Mouse (Mus musculus) thymus, adult 2 months (tissue): ENCODE results near the gene Ppia. TPM values are rescaled to one million over a fixed set of nuclear protein-coding genes. Genes with fewer than 3 reads are reported as not detected.
"Not testable (repeated sequence)": the region's sequence is repeated elsewhere in the genome, so short reads cannot be mapped to it uniquely, and the experiment has no call there.

Source experiments
- DNase-seq: peaks from one replicate; pipeline ENCODE4 v3.0.0; 2021
- H3K27ac ChIP-seq: fragments of 200-500 bp; 2 replicates; pipeline ENCODE4 v1.5.1; 2012; ENCODE audit warnings: low read length, control low read depth; ENCODE audit not compliant: control insufficient read depth, insufficient read depth
- H3K27me3 ChIP-seq: fragments of 200-500 bp; 2 replicates; pipeline ENCODE4 v1.6.1; 2012; ENCODE audit warnings: mild to moderate bottlenecking, low read length, moderate library complexity, mixed read lengths; ENCODE audit not compliant: control insufficient read depth, insufficient read depth
- H3K36me3 ChIP-seq: fragments of 200-500 bp; 2 replicates; pipeline ENCODE4 v1.6.1; 2012; ENCODE audit warnings: mild to moderate bottlenecking, low read length, moderate library complexity; ENCODE audit not compliant: control insufficient read depth, insufficient read depth
- H3K4me1 ChIP-seq: fragments of 200-500 bp; replicated peaks from 2 replicates; pipeline ENCODE4 v1.6.1; 2012; ENCODE audit warnings: low read length; ENCODE audit not compliant: control insufficient read depth, insufficient read depth
- H3K4me3 ChIP-seq: fragments of 200-500 bp; 2 replicates; pipeline ENCODE4 v1.5.1; 2012; ENCODE audit warnings: mild to moderate bottlenecking, low read length, control low read depth, moderate library complexity; ENCODE audit not compliant: control insufficient read depth, insufficient read depth
- CTCF ChIP-seq: fragments of 200-500 bp; IDR thresholded peaks from 2 replicates; pipeline ENCODE4 v1.5.1; 2012; ENCODE audit warnings: mild to moderate bottlenecking, control low read depth, low read length, moderate library complexity, borderline replicate concordance; ENCODE audit not compliant: control insufficient read depth, poor library complexity, insufficient read depth; ENCODE audit errors: extremely low read depth
- POLR2A ChIP-seq: fragments of 200-500 bp; IDR thresholded peaks from 2 replicates; pipeline ENCODE4 v1.6.1; 2012; ENCODE audit warnings: mild to moderate bottlenecking, low read length, control low read depth, moderate library complexity; ENCODE audit not compliant: control insufficient read depth, poor library complexity, insufficient read depth; ENCODE audit errors: extremely low read depth
- WGBS: fragments of 180-500 bp; shearing (Covaris S2); methylation state at CpG from one replicate; pipeline ENCODE4 v1.1.7; 2018; 5-methylcytosine and 5-hydroxymethylcytosine counted together
- polyA plus RNA-seq: library from polyadenylated mRNA; depleted of rRNA; stranded (reverse); fragments of >200 nt; gene quantifications from 2 replicates; pipeline ENCODE4 v1.2.3, GENCODE M21; 2012

Gene Ppia
- polyA plus RNA-seq, 1 experiment = 1,486 TPM

DNA sequence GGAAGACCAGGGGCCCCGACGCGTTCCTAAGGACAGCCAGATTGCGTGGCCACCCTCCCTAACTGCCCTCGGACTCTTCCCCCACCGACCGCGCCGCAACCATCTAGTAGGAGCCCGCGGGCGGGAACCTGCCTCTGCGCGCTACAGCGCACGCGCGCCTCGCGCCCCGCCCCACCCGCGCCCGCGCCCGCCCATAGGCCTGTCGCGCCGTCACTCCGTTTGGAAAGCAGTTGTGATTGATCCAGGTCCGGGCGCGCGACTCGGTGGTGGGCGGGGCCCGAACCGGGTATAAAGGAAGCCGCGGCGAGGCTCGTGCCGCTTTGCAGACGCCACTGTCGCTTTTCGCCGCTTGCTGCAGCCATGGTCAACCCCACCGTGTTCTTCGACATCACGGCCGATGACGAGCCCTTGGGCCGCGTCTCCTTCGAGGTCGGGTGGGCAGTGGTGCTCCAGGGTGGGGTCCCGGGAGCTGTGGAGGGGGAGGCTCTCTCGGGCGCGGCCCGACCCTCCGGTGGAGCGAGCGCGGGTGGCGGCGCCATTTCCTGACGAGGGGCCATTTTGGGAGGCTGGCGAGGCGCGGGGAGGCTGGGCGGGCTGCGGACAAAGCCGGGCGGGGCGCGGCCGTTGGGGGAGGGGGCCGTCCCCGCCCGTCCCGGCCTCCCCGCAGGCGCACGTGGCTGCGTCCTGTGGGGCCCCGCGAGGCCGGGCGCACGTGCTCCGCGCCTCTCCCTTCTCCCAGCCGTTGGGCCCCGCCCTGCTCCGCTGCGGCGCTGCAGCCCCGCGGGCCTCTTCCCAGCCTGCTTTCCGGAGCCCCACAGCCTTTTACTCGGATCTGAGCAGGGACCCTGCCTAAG is 535 bp downstream of the Ppia start:
- no peaks in the 10 kb centered on the region for H3K27me3 ChIP-seq
- under 1% methylated on average over 100 of the region's 102 CpGs for WGBS
- peaks cover 25% of the 10 kb centered on the region for H3K36me3 ChIP-seq
- H3K27ac ChIP-seq = peak overlapping the region; percentile 86
- H3K4me3 ChIP-seq = peak overlapping the region; percentile 89
- DNase-seq = peak; percentile 99
- TF ChIP-seq CTCF (no peak), POLR2A (peak; percentile 98)
- H3K4me1 ChIP-seq = peaks cover 12% of the 10 kb centered on the region

DNA sequence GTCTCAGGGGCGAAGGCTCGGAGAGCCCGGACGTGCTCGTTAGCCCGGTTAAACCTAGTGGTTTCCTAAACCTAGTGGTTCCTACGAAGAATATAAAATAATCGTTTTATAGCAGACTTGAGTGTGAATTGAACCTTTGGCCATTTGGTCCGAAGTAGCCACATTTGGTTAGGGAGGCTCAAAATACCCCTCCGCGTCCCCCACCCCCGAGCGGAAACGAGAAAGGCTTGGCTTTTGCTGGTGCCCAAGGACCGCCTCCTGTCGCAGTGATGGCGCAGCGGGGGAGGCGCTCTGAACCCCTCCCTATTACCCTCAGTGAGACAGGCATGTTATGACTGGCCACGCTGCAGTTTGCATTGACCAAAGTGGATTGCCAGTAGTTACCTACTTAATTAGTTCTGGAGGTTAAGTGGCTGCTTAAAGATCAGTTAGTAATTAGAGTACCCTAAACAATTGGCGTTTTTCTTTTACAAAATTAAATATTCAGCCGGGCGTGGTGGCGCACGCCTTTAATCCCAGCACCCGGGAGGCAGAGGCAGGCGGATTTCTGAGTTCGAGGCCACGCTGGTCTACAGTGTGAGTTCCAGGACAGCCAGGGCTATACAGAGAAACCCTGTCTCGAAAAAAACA is 1.3 kb downstream of the Ppia start:
- Histone ChIP-seq H3K27me3 (no peaks in the 10 kb centered on the region), H3K4me3 (peak overlapping the region; percentile 89), H3K4me1 (peaks cover 5% of the 10 kb centered on the region), H3K27ac (peak overlapping the region; percentile 86), H3K36me3 (peaks cover 29% of the 10 kb centered on the region)
- DNase-seq = peak; percentile 82
- WGBS = under 1% methylated on average over 30 of the region's 30 CpGs
- TF ChIP-seq CTCF (no peak), POLR2A (0 out of 2 replicates have a peak, but pooled peaks have one; percentile 45)

DNA sequence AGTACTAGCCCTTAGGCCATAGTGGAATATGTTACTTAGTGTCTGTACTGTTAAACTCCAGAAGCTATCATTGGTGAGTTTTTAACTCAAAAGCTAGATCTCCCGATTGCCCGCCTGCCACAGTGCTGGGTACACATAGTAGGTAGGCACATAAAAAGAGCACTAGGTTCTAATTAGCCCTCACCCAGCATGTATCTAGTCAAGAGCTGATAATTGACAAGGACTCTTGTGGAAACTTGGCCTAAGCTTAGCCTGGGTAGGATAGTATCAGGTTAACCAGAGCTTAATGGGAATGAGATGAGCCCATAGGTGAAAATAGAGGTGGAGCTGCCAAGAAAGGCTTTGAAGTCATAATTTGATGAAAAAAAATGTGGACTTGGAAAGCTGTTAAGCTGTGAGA is 1.8 kb downstream of the Ppia start:
- no peaks in the 10 kb centered on the region for H3K27me3 ChIP-seq
- TF ChIP-seq POLR2A (no peak), CTCF (no peak)
- DNase-seq = no peak
- WGBS = 13% methylated on average over 2 of the region's 2 CpGs
- H3K4me1 ChIP-seq = peaks cover 4% of the 10 kb centered on the region
- no peak overlapping the region for H3K27ac ChIP-seq
- H3K4me3 ChIP-seq = no peak overlapping the region
- peaks cover 29% of the 10 kb centered on the region for H3K36me3 ChIP-seq

DNA sequence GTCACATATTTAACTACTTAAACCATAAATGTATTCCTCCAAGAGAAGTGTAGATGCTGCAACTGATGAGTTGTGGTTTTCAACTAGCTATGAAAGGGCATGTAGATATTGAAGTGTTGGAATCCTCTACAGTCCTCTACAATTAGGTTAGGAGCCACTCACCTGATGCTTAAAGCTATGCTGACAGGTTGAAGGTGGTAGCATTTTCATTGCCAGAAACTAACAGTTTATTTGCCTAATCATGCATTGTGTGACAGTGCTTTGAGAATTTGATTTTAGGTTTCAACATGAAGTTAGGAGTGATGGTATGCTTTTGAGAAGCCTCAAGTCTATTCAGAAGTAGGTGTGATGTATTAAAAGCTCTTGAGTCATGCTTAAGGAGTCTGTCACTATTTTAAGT is 2.2 kb downstream of the Ppia start:
- TF ChIP-seq CTCF (no peak), POLR2A (no peak)
- no peak overlapping the region for H3K4me3 ChIP-seq

DNA sequence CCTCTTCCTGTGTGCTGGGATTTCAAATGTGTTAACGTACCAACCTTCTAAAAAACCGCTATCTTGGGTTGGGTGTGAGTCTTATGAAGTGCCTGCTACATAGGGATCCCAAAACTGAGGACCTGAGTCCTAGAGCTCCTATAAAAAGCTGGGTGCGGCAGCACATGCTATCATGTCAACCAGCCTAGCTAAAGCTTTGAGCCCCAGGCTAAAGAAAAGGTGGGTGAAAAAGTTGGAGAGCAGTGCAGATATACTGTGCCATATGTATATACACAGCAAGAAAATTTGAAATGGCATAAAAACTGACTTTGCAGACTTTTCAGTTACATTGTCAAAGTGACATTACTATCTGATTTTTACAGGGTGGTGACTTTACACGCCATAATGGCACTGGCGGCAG is 3.5 kb downstream of the Ppia start:
- Histone ChIP-seq H3K36me3 (peaks cover 38% of the 10 kb centered on the region), H3K27ac (no peak overlapping the region), H3K4me1 (peaks cover 4% of the 10 kb centered on the region), H3K27me3 (no peaks in the 10 kb centered on the region), H3K4me3 (no peak overlapping the region)
- DNase-seq = no peak
- 89% methylated on average over 5 of the region's 5 CpGs for WGBS
- TF ChIP-seq POLR2A = no peak
- TF ChIP-seq CTCF = no peak

More for the DNA sequence above, 2.2 kb downstream of the Ppia start:
- H3K4me1 ChIP-seq = peaks cover 4% of the 10 kb centered on the region
- H3K36me3 ChIP-seq = peaks cover 29% of the 10 kb centered on the region
- no peak for DNase-seq
- no peaks in the 10 kb centered on the region for H3K27me3 ChIP-seq
- no peak overlapping the region for H3K27ac ChIP-seq

DNA sequence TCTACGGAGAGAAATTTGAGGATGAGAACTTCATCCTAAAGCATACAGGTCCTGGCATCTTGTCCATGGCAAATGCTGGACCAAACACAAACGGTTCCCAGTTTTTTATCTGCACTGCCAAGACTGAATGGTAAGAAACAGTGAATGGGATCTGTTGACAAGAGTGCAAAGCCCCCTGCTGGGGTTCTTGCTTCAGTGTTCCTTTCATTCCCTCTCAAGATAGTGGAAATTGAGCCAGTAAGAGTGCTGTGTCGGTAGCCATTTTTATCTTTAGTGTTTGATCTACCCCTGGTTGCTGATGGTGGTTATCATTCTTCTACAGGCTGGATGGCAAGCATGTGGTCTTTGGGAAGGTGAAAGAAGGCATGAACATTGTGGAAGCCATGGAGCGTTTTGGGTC is 3.9 kb downstream of the Ppia start:
- not testable (repeated sequence) for H3K27ac ChIP-seq, DNase-seq, H3K27me3 ChIP-seq, H3K4me1 ChIP-seq, H3K4me3 ChIP-seq
- H3K36me3 ChIP-seq = peaks cover 42% of the 10 kb centered on the region
- WGBS = 84% methylated on average over 4 of the region's 4 CpGs
